Mouse (Mus musculus) bone marrow macrophage, adult 2 months (primary cell): ENCODE measurements around the gene Suv39h1. TPM values are rescaled to one million over a fixed set of nuclear protein-coding genes. Genes with fewer than 3 reads are reported as not detected.
"Not testable (repeated sequence)": the region's sequence is repeated elsewhere in the genome, so short reads cannot be mapped to it uniquely, and the experiment has no call there.

Experiments used
- H3K27ac ChIP-seq: 2 replicates; pipeline ENCODE4 v1.5.1; 2012; ENCODE audit warnings: low read depth, low read length; ENCODE audit not compliant: insufficient read depth
- H3K4me1 ChIP-seq: 2 replicates; pipeline ENCODE4 v1.6.1; 2012; ENCODE audit warnings: low read length; ENCODE audit not compliant: control insufficient read depth, insufficient read depth
- H3K4me3 ChIP-seq: 2 replicates; pipeline ENCODE4 v1.5.1; 2012; ENCODE audit warnings: mild to moderate bottlenecking, low read length, moderate library complexity; ENCODE audit not compliant: insufficient read depth
- CTCF ChIP-seq: IDR thresholded peaks from 2 replicates; pipeline ENCODE4 v1.5.1; 2012; ENCODE audit warnings: low read depth, mild to moderate bottlenecking, low read length, moderate library complexity
- POLR2A ChIP-seq: IDR thresholded peaks from 2 replicates; pipeline ENCODE4 v1.6.1; 2012; ENCODE audit warnings: mild to moderate bottlenecking, low read depth, low read length, borderline replicate concordance
- polyA plus RNA-seq: library from polyadenylated mRNA; stranded (reverse); fragments of >200 nt; gene quantifications from 2 replicates; pipeline ENCODE4 v1.2.4, GENCODE M21; 2012; ENCODE audit not compliant: missing spikeins, insufficient read depth, insufficient read length

Gene Suv39h1
- polyA plus RNA-seq, 1 experiment: 27.3 TPM

- no peaks in the 10 kb centered on the region for H3K4me1 ChIP-seq
- no peak for TF ChIP-seq POLR2A
- TF ChIP-seq CTCF: no peak
- no peak overlapping the region for H3K27ac ChIP-seq
- H3K4me3 ChIP-seq: no peak overlapping the region
These were observed 41.6 kb downstream of the Suv39h1 start for GRCm38 (mm10) chrX:8033009-8033408.

GRCm38 (mm10) chrX:8026811-8027210, 47.7 kb downstream of the Suv39h1 start:
- TF ChIP-seq CTCF: no peak
- no peak for TF ChIP-seq POLR2A
- peaks cover 6% of the 10 kb centered on the region; the same call in 1 of the 2 replicates for H3K4me1 ChIP-seq
- no peak overlapping the region for H3K27ac ChIP-seq
- no peak overlapping the region for H3K4me3 ChIP-seq

DNA sequence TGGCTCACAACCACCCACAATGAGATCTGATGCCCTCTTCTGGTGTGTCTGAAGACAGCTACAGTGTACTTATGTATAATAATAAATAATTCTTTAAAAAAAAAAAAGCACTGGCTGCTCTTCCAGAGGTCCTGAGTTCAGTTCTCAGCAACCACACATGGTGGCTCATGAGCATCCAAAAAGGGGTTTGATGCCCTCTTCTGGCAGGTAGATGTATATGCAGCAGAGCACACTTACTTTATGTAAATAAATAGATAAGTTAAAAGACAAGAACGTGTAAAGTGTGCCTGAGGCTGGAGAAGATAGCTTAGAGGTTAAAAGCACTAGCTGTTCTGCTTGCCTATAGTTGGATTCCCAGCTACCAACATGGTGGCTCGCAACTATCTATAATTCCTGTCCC, 49.8 kb downstream of the Suv39h1 start:
- H3K4me3 ChIP-seq: no peak overlapping the region
- peaks cover 6% of the 10 kb centered on the region; the same call in 1 of the 2 replicates for H3K4me1 ChIP-seq
- TF ChIP-seq CTCF: no peak
- TF ChIP-seq POLR2A: no peak
- no peak overlapping the region for H3K27ac ChIP-seq

DNA sequence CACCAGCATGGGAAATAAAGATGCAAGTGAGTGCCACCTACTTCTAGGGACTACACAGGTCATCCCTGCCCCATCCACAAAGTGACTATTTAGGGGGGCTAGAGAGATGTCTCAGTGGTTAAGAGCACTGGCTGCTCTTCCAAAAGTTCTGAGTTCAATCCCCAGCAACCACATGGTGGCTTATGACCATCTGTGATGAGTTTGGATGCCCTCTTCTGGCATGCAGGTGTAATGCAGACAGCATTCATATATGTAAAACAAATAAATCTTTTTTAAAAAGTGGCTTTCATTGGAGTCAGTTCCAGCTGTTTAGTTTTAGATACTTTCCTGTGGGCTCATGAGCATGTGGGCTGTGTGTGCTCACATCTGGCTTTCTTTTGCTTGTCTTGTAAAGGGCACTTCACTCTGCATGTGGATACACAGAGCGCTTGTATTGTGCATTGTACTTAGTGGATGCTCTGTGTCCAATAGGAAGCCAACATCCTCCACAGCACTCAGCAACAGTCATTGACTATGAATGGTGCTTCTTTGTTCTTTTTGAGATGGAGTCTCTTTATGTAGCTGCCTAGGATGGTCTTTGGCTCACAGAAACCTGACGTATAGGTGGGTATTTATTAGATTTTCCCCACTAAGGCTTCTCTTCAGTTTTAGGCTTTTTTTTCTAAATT, 54.3 kb downstream of the Suv39h1 start:
- TF ChIP-seq CTCF: no peak
- no peak for TF ChIP-seq POLR2A
- no peak overlapping the region for H3K27ac ChIP-seq
- H3K4me1 ChIP-seq: no peaks in the 10 kb centered on the region
- no peak overlapping the region for H3K4me3 ChIP-seq

GRCm38 (mm10) chrX:8018286-8018685, 56.3 kb downstream of the Suv39h1 start, which contains the start of gene Glod5:
Glod5 (minus strand) TSS chrX:8018492.
- Histone ChIP-seq H3K27ac (no peak within 1 kb of the TSS), H3K4me1 (no peaks in the 10 kb centered on the region), H3K4me3 (no peak within 1 kb of the TSS)
- TF ChIP-seq POLR2A: no peak
- TF ChIP-seq CTCF: no peak

DNA sequence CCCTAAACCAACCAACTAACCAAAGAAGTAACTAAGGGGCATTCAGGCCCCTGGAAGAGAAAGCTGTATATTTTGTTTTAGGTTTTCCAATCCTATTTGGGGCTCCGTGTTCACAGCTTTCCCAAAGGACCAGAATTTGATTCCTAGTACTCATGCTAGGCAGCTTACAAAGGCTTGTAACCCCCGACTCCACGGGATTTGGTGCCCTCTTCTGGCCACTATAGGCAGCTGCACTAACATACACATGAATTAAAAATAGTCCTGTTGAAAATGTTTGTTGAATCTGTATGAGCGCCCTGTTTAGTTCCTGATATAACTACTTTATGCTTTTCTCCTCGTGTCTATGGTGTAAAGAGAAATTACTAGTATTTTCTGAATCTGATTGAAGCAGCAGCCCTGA, 57.4 kb downstream of the Suv39h1 start:
- Histone ChIP-seq H3K4me3 (no peak overlapping the region), H3K27ac (no peak overlapping the region)
- TF ChIP-seq CTCF: peak; percentile 56
- TF ChIP-seq POLR2A: no peak

GRCm38 (mm10) chrX:8015675-8016074, 58.9 kb downstream of the Suv39h1 start:
- not testable (repeated sequence) for H3K4me1 ChIP-seq, H3K27ac ChIP-seq, H3K4me3 ChIP-seq

More for the DNA sequence above, 57.4 kb downstream of the Suv39h1 start:
- H3K4me1 ChIP-seq: no peaks in the 10 kb centered on the region

DNA sequence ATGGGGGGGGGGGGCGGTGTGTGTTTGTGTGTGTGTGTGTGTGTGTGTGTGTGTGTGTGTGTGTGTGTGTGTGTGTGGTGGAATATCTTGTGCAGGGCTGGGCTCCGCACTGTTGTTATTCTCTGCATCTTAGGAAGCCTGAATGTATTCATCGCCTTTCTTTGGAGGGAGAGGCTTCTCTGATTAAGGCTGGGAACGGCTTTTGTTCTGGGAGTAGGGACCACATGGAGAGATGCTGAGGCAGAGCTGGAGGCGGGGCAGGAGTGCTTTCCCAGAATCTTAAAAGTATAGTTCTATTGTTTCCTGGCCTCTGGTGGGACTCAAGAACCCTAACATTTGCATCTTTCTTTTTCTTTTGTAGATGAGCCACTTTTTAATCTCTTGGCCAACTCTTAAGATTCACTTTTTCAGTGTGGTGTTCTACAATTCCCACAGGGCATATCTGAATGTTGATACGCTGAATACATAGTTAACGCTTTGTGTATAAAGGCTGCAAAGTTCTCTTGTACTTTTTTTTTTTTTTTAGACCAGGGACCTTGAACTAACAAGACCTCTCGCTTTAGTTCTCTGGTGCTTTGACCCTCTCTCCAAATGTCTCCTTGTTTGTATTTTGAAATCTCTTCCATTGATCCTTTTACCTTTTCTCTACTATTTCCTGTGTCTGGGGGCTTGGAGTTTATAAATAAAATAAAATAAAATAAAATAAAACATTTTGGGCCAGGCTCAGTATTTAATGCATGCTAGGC, 60.8 kb downstream of the Suv39h1 start:
- no peak for TF ChIP-seq POLR2A
- TF ChIP-seq CTCF: no peak
- Histone ChIP-seq H3K4me1 (peaks cover 3% of the 10 kb centered on the region; the same call in 1 of the 2 replicates), H3K27ac (no peak overlapping the region), H3K4me3 (no peak overlapping the region)

DNA sequence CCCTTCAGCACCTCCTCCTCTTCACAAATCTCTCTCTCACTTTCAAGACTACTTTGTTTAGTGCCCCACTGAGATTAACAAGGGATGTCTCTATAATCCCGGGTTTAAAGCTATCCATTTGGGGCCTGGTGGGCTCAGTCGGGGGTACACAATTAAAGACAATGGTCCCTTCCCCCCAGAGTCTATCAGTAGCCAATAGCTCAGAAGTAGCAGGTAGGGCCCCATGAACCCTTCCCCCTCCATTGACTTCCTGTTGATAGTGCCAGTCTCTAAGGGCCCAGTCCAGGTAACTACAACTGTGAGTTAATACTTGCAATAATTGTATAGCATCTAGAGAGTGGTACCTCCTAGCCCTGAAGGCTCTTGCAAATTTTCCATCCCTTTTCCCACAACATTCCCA, 61.4 kb downstream of the Suv39h1 start:
- Histone ChIP-seq H3K27ac (no peak overlapping the region), H3K4me1 (peaks cover 3% of the 10 kb centered on the region; the same call in 1 of the 2 replicates), H3K4me3 (no peak overlapping the region)
- no peak for TF ChIP-seq CTCF
- no peak for TF ChIP-seq POLR2A

Other genes with a start within 250 kb of the Suv39h1 start
- gene Otud5, start 233.4 kb downstream of the Suv39h1 start, polyA plus RNA-seq: 113 and 115 TPM in 2 replicates
- 8.6 and 11.4 TPM in 2 replicates for gene Pim2, start 196.5 kb downstream of the Suv39h1 start, polyA plus RNA-seq
- 28.0 and 36.2 TPM in 2 replicates for gene Slc35a2, start 190.7 kb downstream of the Suv39h1 start, polyA plus RNA-seq
- gene Pqbp1, start 175.5 kb downstream of the Suv39h1 start, polyA plus RNA-seq: 62.2 and 63.4 TPM in 2 replicates
- gene Timm17b, start 175.4 kb downstream of the Suv39h1 start, polyA plus RNA-seq: 33.4 and 47.5 TPM in 2 replicates
- gene Gm10491, start 166.9 kb downstream of the Suv39h1 start, polyA plus RNA-seq: not detected in 2 replicates
- gene Gm10490, start 165.2 kb downstream of the Suv39h1 start, polyA plus RNA-seq: not detected in 2 replicates
- not detected in 2 replicates for gene Pcsk1n, start 154.9 kb downstream of the Suv39h1 start, polyA plus RNA-seq
- gene Eras, start 146.2 kb downstream of the Suv39h1 start, polyA plus RNA-seq: not detected in 2 replicates
- gene Hdac6, start 126.9 kb downstream of the Suv39h1 start, polyA plus RNA-seq: 16.0 and 16.9 TPM in 2 replicates
- gene Gata1, start 96.7 kb downstream of the Suv39h1 start, polyA plus RNA-seq: not detected in 2 replicates
- gene Glod5, start 56.3 kb downstream of the Suv39h1 start, polyA plus RNA-seq: not detected in 2 replicates
- 82.7 and 86.3 TPM in 2 replicates for gene Was, start 15.7 kb upstream of the Suv39h1 start, polyA plus RNA-seq
- 59.1 and 61.3 TPM in 2 replicates for gene Wdr13, start 58.1 kb upstream of the Suv39h1 start, polyA plus RNA-seq
- 290 and 322 TPM in 2 replicates for gene Rbm3, start 71.1 kb upstream of the Suv39h1 start, polyA plus RNA-seq
- 5.9 and 6.4 TPM in 2 replicates for gene Tbc1d25, start 101.4 kb upstream of the Suv39h1 start, polyA plus RNA-seq
- 70.9 and 95.1 TPM in 2 replicates for gene Ebp, start 118.8 kb upstream of the Suv39h1 start, polyA plus RNA-seq
- 5.5 and 6.9 TPM in 2 replicates for gene Porcn, start 131.8 kb upstream of the Suv39h1 start, polyA plus RNA-seq
- 10.5 and 13.8 TPM in 2 replicates for gene Ftsj1, start 177.6 kb upstream of the Suv39h1 start, polyA plus RNA-seq
- gene Slc38a5, start 196.4 kb upstream of the Suv39h1 start, polyA plus RNA-seq: not detected in 2 replicates